Mouse (Mus musculus): ENCODE results near the gene Cntn4.

DNA sequence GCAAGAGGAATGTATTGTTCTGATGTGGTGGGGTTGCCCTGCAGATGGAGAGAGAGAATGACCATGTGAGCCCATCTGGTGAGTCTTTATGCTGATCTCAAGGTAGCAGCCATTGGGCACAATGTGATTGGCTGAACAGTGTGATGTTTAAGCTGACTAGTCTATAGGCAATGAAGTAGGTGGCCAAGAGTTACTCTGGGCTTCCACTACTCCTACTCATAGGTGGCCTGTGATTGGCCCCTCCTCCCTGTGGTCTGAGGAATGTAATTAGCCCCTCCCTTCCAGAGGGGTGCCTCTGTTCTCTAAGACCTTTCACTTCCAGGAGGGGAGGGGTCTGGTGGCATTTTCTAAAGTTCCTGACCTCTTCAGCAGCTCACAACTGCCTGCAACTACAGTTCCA, 663.7 kb downstream of the Cntn4 start:
- no peak for TF ChIP-seq GATA1 (IDR thresholded peaks at IDR 0.05; ENCODE audit: low read length)
- TF ChIP-seq TAL1 (IDR thresholded peaks at IDR 0.05; ENCODE audit: low read length) = no peak
